Mouse (Mus musculus) brain, embryonic 14.5 days (tissue): ENCODE data around the gene Gm26938.

Experiments
- CTCF ChIP-seq: fragments of 200-500 bp; IDR thresholded peaks from 2 replicates; pipeline ENCODE4 v1.5.1; 2012; ENCODE audit warnings: inconsistent platforms, mild to moderate bottlenecking, moderate library complexity, borderline replicate concordance; ENCODE audit not compliant: insufficient read depth, insufficient read length; ENCODE audit errors: extremely low read depth
- POLR2A ChIP-seq: fragments of 200-500 bp; IDR thresholded peaks from 2 replicates; pipeline ENCODE4 v1.6.1; 2012; ENCODE audit warnings: mild to moderate bottlenecking, inconsistent platforms, borderline replicate concordance; ENCODE audit not compliant: poor library complexity, insufficient read depth, insufficient read length, severe bottlenecking; ENCODE audit errors: extremely low read depth

GRCm38 (mm10) chr5:139781406-139781805 is 44.8 kb downstream of the Gm26938 start:
- no peak for TF ChIP-seq CTCF
- no peak for TF ChIP-seq POLR2A
